Mouse (Mus musculus) megakaryocyte, adult 5-6 weeks (primary cell): Measurements from ENCODE around the gene Qk. TPM values are rescaled to one million over a fixed set of nuclear protein-coding genes. Genes with fewer than 3 reads are reported as not detected.

Experiments
- ATAC-seq: 2 replicates; pipeline ENCODE4 v1.8.0; 2016; ENCODE audit warnings: mild to moderate bottlenecking, inconsistent platforms; ENCODE audit not compliant: poor library complexity, severe bottlenecking
- total RNA-seq, 2 experiments: library from RNA; stranded (forward) in 1 of 2; stranded (reverse) in 1 of 2; fragments of 153-499, 151-499 nt in 1 of 2; fragments of 221-1000, 200-1000 nt in 1 of 2; gene quantifications; 2 replicates each; pipeline versions ENCODE4 v1.2.3 to v1.2.4; 2015 to 2017

Qk gene
- total RNA-seq, 2 experiments from 2014 or later, result 115 to 268 TPM

DNA sequence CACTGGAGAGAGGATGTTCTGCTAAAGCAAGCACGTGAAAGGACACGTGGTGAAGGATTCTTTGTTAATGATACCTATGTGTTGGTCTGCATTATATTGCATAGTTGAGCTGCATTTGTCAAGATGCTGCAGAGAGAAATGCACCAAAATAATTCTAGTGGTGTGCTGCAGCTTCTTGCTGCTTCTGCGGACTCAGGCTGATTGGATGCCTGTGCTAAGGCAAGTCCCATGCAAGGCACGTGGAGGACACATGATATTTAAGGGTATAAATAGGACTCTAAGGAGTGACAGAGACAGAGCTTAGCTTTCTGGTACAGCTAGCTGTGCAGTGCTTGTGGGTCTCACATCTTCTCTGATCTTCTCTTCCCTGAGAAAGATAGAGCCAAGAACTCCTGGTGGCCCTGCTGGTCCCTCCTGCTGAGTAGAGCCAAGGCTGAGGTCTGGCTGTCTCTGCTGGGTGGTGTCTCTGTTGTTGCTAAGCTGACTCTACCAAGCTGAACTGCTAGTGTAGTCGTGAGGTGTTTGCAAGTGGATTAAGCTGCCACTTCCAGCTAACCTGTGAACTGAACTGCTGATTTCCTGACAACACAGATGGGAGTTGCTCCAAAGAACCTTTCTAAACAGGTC, 8.0 kb upstream of the Qk start:
- no peak for ATAC-seq

- ATAC-seq, result peak; percentile 96
These were observed 7.0 kb upstream of the Qk start for GRCm38 (mm10) chr17:10326596-10327045.

DNA sequence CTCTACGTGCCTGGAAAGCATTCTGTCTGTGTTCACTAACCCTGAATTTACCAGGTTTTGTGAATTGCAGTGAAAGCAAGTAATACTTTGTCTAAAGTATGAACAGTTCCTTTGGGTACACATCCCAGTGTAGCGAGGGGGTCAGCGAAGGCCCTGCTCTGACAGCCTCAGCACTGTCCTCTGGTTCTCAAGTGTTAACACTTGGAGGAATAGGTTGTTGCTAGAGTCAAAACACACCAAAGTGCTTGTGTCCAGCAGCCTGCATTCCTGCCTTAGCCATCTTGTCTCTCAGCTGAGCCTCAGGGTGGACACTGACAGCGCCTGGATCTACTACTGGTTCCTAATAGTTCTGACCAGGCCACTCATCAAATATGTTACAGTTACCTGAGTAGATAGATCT, 6.3 kb upstream of the Qk start:
- no peak for ATAC-seq

DNA sequence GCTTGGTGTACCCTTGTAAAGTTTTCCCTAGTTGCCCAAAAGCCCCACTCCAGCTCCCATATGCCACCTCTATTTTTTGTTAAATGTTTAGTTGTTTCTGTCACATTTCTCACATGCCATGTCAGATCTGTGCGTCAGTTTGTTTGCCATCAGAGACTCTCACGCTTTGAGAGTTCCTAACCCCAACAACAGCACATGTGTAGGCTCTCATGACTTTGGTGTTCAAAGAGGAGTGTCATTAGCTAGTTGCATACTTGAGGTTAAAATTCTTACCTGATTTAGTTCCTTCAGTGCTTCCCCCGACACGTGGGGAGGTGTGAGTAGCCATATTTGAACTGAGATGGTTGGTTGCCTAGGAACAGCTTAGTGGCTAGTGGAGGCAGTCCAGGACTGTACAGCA, 2.1 kb upstream of the Qk start:
- ATAC-seq, result no peak

- no peak for ATAC-seq
These were observed 1.4 kb upstream of the Qk start for GRCm38 (mm10) chr17:10321092-10321491.

DNA sequence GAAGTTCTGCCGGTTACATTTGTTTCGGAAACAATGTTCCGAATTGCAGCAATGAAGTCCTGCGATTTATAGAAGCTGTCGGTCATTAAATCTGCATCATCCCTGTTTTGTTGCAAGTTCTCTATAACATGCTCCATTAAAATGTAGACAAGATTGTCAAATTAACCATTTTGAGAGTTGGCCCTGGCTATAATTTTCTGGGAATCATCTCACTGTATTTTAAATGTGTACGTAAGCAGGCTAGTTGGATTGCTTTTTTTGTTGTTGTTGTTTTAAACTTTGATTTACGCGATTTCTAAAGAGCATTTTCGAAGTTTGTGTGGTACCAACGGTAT, 769 bp upstream of the Qk start:
- no peak for ATAC-seq

- no peak for ATAC-seq
These were observed 296 bp downstream of the Qk start for GRCm38 (mm10) chr17:10319431-10319684.

DNA sequence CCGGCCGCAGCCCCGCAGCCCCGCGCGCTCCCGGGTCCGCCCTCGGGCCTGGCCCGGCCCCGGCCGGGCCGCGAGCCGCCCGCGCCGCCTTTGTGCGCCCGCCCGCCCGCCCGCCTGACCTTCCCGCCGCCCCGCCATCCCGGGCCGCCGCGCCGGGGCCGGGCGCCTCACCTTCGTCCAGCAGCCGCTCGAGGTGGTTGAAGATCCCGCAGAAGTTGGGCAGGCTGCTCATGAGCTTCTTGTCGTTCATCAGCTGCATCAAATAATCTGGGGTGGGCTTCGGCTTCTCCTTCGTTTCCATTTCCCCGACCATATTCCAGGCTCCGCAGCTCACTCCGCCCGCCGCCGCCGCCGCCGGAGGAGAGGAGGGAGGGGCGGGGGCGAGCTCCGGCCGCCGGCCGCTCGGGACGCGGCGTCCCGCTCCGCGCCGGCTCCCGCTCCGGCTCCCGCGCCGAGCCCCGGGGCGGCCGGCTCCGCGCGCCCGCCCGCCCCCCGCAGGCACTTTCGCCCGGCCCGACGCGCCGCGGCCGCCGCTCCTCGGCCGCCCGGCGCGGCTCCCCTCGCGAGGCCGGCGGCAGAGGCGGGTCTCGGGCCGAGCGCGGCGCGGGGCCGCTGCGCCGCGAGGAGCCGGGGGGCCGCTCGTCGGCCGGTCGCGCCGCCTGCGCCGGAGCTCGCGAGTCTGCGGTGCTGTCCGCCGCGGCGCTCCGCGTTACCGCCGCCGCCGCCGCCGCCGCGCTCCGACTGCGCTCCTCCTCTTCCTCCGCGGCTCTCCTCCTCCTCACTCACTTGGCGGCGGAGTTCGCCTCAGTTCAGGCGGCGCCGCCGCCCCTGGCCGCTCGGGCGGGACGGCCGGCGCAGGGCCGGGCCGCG, 858 bp downstream of the Qk start:
- ATAC-seq, result peak; percentile 61

GRCm38 (mm10) chr17:10317981-10318551, 1.6 kb downstream of the Qk start:
- ATAC-seq, result peak; percentile 57

DNA sequence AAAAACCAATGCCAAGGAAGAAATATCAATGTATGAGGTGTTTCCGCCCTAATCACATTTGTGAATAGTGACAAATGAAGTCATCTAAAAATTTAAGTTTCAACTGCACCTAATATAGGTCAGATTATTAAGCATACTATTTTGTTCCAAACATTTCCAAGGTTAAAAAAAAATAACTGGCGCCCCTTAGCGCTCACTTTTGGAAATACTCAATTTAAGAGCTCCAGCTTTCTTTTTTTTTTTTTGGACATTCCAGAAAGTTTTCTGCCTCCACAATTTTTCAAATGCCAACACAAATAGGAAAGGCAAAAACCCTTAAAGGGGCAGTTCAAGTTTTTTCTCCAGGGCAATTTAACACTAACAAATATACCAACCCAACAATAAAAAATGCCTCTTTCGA, 2.5 kb downstream of the Qk start:
- no peak for ATAC-seq

DNA sequence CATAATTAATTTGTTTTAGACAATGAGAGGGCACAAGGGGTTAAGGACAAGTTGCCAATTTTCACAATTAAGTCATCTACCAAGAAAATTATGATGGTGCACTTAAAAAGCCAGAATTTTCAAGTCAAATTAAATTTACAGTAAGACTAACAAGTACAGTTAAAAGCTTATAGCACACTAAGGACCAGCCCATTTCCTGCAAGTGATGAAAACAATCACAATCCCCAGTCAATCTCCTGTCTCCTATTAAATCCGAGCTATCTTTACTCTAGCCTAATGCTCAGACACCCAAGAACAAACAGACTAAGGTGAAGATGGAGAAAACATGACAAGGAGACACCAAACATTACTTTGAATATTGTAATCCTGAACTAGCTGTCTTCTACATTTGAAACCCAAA, 3.2 kb downstream of the Qk start:
- no peak for ATAC-seq

GRCm38 (mm10) chr17:10310046-10310445, 9.6 kb downstream of the Qk start:
- no peak for ATAC-seq

GRCm38 (mm10) chr17:10309135-10309623, 10.5 kb downstream of the Qk start:
- no peak for ATAC-seq

GRCm38 (mm10) chr17:10306424-10306823, 13.2 kb downstream of the Qk start:
- ATAC-seq, result no peak

DNA sequence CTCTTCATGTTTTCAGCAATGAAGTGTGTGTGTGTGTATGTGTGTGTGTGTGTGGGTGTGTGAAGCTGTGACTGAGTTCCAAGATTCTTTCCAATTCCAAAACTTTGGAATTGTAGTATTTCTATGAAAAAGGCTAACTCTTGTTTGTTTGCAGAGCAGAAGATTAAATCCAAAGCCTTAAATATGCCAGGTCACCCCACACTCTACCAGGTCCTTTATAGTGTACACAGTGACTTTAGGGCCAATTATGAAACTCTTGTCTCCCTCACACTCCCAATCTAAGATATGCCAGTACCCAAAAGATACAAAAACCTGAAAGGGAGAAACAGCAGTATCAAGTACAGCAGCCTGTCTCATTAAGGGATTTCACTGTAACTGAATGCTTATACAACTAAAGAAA, 15.7 kb downstream of the Qk start:
- no peak for ATAC-seq

GRCm38 (mm10) chr17:10300968-10301795, 18.5 kb downstream of the Qk start:
- ATAC-seq, result 0 out of 2 replicates have a peak, but pooled peaks have one; percentile 33

DNA sequence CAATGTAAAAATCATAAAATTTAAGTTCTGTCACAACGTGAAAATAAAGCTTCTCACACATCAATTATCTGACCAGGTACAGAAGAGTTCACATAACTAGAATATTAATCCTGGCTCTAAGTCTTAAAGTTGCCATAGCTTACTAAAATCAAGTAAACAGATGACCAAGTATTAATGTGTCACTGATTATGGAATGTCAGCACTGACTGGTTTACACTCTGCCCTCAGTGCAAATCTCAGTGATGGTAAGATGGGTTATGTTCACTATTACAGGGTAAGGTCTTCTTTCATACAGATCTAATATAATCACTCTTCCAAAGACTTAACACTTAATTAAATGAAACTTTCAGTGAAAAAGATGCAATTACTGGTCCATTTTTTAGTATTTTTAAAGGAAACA, 20.3 kb downstream of the Qk start:
- ATAC-seq, result no peak

- no peak for ATAC-seq
These were observed 27.1 kb downstream of the Qk start for GRCm38 (mm10) chr17:10292520-10292919.

DNA sequence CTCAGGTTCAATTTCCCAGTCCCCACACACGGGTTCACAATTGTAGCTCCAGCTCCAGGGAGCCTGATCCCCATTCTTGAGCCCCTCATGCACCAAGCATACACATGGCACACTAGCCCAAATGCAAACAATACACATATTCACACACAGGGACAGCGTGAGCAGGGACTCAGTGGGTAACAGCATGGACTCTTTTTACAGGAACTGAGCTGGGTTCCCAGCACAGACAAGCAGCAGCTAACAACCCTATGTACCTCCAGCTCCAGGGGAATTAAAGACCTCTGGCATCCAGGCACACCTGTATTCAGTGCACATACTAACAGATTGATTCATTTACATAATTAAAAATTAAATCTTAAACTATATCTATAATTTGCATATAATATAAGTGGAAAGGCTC, 34.9 kb downstream of the Qk start:
- ATAC-seq, result no peak

- no peak for ATAC-seq
These were observed 40.1 kb downstream of the Qk start for GRCm38 (mm10) chr17:10279532-10279931.

GRCm38 (mm10) chr17:10269518-10269917, 50.1 kb downstream of the Qk start:
- ATAC-seq, result no peak
